Mouse (Mus musculus): Measurements from ENCODE around the gene Cfap161. TPM values are rescaled to one million over a fixed set of nuclear protein-coding genes. Genes with fewer than 3 reads are reported as not detected.

The Cfap161 gene
- not detected for total RNA-seq (2021)
- long read RNA-seq, experiment 1, result 0 reads
- long read RNA-seq, experiment 2, result 0 reads

- peak; percentile 11 for DNase-seq
- intact Hi-C loops (cut with DNase I; ENCODE audit: low total_unique reads), result no loop called here
Observed at GRCm38 (mm10) chr7:83794705-83795104, at the start of gene Cfap161. TSS of gene Cfap161 (minus strand) at chr7:83794880.

GRCm38 (mm10) chr7:83842486-83843259 lies 48.0 kb upstream of the Cfap161 start:
- intact Hi-C loops (cut with DNase I; ENCODE audit: low total_unique reads), result no loop called here
- DNase-seq, result no peak

GRCm38 (mm10) chr7:83840076-83840475 lies 45.4 kb upstream of the Cfap161 start:
- intact Hi-C loops (cut with DNase I; ENCODE audit: low total_unique reads), result no loop called here
- no peak for DNase-seq

DNA sequence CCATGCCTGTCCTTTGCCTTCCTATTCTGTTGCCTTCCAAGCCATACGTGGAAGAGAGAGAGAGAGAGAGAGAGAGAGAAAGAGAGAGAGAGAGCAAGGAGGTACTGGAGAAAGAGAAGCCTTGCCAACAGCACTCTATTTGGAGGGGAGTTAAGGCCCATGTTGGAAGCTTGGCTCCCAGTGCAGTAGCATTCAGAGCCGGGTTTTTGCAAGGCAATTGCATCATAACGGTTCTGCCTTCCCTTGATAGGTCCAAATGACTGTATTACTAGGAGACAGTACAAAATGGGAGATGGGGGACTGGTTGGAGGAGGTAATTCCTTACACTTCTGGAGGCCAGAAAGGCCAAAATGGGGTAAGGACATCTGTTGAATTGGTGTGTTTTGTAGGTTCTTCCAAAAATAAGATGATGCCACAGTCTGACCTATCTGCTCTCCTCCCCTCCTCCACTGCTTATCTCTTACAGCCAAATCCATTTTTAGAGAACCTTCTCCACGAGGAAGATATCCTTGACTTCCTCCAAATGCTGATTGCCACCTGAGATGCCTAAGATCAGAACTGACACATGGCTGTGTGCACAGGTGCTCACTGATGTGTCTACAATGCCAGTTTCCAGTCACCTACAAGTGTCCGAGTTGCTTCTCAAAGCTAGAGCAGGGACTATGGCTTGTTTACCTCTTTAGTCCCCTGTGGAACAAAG lies 44.0 kb upstream of the Cfap161 start:
- intact Hi-C loops (cut with DNase I; ENCODE audit: low total_unique reads), result no loop called here
- DNase-seq, result no peak

DNA sequence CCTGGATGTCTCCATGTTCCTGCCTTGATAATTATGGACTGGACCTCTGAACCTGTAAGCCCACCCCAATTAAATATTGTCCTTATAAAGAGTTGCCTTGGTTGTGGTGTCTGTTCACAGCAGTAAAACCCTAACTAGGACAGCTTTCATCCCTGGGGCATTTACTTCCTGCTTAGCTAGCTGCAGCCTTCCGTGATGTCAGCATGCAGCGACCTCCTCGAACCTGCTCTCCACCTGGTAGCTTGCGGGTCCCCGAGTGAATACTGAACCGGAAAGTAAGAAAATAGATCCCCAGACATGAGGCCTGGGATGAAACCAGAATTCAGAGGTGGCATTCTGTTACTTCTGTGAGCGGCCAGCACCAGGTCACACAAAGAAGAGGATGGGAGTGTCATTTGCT lies 34.7 kb upstream of the Cfap161 start:
- no peak for DNase-seq
- intact Hi-C loops (cut with DNase I; ENCODE audit: low total_unique reads), result no loop called here

DNA sequence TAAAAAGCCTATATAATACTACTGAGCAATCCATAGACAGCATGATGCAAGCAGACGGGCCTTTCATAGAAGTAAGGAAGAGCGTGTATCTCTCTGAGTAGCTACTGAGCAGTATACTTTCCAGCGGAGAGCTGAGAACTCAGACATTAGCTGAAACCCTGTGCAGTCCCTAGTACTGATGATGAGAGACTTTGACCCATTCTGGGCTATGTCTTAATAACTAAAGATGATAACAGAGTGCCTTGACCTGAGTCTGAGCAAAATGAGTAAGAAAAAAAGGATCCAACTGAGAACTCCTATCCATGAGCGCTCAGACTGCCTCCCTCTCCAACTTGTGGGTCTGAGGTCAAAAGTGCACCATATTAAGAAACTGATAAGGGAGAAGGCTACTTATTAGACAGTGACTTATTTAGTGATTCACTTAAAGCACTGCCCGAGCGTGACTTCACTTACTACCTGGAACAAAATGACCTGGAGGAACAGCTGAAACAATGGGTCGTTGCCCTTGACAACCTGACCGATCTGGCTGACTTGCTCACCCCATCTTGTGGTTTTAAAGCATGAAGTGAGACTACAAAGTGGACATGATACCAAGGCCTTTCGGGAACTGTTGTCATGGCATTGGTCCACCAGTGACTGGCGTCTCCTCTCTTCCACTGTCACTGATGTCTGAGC lies 32.9 kb upstream of the Cfap161 start:
- intact Hi-C loops (cut with DNase I; ENCODE audit: low total_unique reads), result no loop called here
- no peak for DNase-seq

DNA sequence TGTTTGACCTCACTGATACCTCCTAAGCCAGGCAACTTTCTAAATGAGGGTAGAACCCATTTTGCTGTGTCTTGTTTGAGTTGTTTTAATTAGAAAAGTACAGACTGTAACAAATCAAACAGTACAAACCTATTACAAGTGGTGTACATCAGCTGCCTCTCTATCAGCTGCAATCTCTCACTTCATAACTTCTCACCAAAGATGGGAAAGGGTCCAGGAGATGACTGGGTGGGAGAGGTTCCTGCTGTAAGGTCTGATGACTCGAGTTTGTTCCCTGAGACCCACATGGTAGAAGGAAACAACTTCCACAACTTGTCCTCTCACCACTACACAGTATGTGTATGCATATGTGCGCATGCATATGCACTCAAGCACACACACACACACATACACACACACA lies 32.1 kb upstream of the Cfap161 start:
- intact Hi-C loops (cut with DNase I; ENCODE audit: low total_unique reads), result no loop called here
- no peak for DNase-seq

DNA sequence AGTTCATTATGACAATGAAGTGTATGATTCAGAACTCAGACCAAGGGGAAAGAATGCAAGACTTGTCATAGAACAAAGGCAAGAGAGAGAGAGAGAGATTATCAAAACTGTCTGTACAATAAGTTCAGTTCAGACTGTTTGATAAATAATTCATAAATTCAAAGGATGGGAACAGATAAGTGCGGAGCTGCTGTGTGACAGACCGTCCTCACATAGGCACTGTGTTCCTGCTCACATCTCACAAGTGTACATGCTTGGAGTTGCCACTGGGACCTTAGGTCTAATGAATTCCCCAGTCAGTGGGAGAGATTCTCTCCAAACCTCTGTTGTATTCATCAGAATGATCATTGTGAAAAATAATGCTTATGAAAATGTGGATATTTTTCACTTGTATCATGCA lies 27.3 kb upstream of the Cfap161 start:
- DNase-seq, result no peak

GRCm38 (mm10) chr7:83816886-83817285 lies 22.2 kb upstream of the Cfap161 start:
- DNase-seq, result no peak
- intact Hi-C loops (cut with DNase I; ENCODE audit: low total_unique reads), result loop anchor here (10.0 kb wide), 1 partner anchor 58 kb away; no protein-coding TSS in a partner anchor

More for the DNA sequence above, 27.3 kb upstream of the Cfap161 start:
- intact Hi-C loops (cut with DNase I; ENCODE audit: low total_unique reads), result no loop called here

DNA sequence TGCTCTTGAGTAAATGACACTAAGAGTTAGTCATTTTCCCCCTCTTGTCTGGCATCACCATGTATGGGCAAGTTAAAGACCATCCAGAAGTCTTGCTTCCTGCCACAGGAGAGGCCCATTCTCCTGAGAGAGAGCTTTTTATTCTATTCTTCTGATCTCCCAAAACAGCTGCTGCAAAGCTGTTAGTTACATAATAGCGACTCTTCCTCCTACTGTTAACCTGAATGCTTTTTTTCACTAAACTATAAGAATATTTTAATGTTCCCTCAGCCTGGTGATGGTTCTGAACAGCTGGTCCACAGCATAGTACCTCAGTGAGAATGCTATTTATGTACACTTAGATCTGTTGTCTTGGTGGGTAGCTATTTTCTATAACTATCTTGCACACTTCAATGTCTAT lies 21.0 kb upstream of the Cfap161 start:
- intact Hi-C loops (cut with DNase I; ENCODE audit: low total_unique reads), result loop anchor here (10.0 kb wide), 1 partner anchor 59 kb away; no protein-coding TSS in a partner anchor
- no peak for DNase-seq

DNA sequence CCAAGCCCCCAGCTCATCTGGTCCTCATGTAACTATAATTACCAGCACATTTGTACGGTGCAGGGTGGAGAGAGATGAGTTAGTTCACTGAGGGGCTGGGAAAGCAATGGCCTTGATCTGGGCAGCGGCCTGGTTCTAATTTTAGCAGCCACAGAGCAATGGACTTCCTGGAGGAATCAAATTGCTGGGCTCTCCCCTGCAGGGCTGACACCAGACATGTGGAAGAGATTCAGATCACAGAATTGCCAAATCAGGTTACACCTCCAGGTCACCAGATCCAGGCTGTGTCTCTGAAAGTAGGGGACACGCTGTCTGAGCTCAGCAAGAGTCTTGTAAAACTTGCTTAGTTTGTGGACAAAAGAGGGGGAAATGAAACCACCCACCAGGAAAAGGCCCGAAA lies 19.3 kb upstream of the Cfap161 start:
- intact Hi-C loops (cut with DNase I; ENCODE audit: low total_unique reads), result loop anchor here (10.0 kb wide), 1 partner anchor 61 kb away; no protein-coding TSS in a partner anchor
- peak; percentile 58 for DNase-seq

GRCm38 (mm10) chr7:83813465-83813864 lies 18.8 kb upstream of the Cfap161 start:
- DNase-seq, result no peak
- intact Hi-C loops (cut with DNase I; ENCODE audit: low total_unique reads), result loop anchor here (10.0 kb wide), 1 partner anchor 61 kb away; no protein-coding TSS in a partner anchor

DNA sequence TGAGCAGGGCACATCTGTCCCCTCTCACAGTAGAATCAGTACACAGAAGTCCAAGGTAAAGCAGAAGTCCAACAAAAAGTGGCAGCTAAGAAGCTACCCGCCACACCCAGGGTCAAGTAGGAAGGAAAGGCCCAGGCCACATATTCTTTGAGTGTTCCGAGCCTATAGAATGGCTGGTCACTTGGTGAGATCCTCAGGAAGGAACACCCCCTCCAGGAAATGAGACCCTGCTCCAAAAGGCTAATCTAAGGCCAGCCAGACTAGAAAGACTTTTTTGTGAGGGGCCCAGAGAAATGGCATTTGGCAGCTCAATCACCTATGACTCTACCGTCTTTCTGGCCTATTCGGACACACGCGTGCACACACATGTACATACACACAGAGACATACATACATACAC lies 18.3 kb upstream of the Cfap161 start:
- intact Hi-C loops (cut with DNase I; ENCODE audit: low total_unique reads), result loop anchor here (10.0 kb wide), 1 partner anchor 62 kb away; no protein-coding TSS in a partner anchor

DNA sequence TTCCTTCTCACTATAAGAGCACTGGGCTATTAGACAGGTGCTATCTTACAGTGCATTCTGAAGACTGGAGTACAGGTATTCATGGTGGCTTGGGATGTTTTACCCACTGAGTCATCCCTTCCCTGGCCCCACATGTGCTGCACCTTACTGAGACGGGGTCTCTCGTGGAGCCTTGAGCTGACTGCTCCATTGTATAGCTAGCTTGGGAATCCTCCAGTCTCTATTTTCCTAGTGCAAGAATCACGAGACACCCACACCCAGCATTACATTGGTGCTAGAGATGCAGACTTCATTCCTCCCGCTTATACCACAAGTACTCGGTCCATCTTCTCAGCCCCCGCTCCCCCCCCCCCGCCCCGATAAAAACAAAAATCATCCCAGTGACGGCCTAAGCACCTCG lies 17.9 kb upstream of the Cfap161 start:
- intact Hi-C loops (cut with DNase I; ENCODE audit: low total_unique reads), result loop anchor here (10.0 kb wide), 1 partner anchor 62 kb away; no protein-coding TSS in a partner anchor
- DNase-seq, result no peak

More for the DNA sequence above, 18.3 kb upstream of the Cfap161 start:
- DNase-seq, result no peak

- intact Hi-C loops (cut with DNase I; ENCODE audit: low total_unique reads), result loop anchor here (10.0 kb wide), 1 partner anchor 63 kb away; no protein-coding TSS in a partner anchor
- no peak for DNase-seq
Observed at GRCm38 (mm10) chr7:83811916-83812315, 17.2 kb upstream of the Cfap161 start.

DNA sequence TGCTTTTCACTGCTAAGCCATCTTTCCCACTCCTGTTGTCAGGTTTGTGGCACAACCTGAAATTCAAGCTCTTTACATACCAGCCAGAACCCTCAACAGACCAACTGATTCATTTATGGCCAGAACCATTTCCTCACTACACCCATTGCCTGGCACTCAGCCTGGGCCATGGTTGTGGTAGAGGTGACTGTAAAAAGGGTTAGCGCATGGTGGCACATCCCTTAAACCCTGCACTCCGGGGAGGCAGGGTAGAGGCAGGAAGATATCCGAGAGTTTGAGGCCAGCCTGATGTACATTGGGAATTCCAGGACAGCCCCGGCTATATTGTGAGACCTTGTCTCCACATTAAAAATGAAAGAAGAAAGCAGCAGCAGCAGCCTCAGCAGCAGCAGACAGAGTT lies 16.8 kb upstream of the Cfap161 start:
- intact Hi-C loops (cut with DNase I; ENCODE audit: low total_unique reads), result loop anchor here (10.0 kb wide), 1 partner anchor 63 kb away; no protein-coding TSS in a partner anchor
- DNase-seq, result no peak

GRCm38 (mm10) chr7:83810141-83811100 lies 15.7 kb upstream of the Cfap161 start:
- peak; percentile 14 for DNase-seq
- intact Hi-C loops (cut with DNase I; ENCODE audit: low total_unique reads), result loop anchor here (10.0 kb wide), 1 partner anchor 64 kb away; no protein-coding TSS in a partner anchor

- intact Hi-C loops (cut with DNase I; ENCODE audit: low total_unique reads), result loop anchor here (10.0 kb wide), 1 partner anchor 65 kb away; no protein-coding TSS in a partner anchor
- no peak for DNase-seq
Observed at GRCm38 (mm10) chr7:83809715-83810114, 15.0 kb upstream of the Cfap161 start.

DNA sequence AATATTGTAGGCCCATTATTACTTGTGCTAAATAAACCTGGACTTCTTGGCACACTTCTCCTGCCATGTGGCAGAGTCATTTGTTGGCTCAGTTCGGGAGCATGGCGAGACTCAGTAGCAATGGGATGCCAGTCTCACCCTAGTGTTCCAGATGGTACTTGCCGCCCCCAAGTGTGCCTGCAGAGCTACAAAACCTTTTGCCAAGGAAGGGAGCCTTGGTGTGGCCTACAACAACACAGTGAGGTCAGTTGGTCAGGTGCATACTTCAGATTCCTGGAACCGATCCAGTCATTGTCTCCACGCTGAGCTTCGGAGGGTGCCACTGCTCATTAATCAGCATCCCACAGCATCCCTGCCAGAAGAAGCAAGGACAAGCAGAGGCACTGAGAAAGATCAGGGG lies 14.4 kb upstream of the Cfap161 start:
- peak; percentile 11 for DNase-seq

More for the DNA sequence above, 14.4 kb upstream of the Cfap161 start:
- intact Hi-C loops (cut with DNase I; ENCODE audit: low total_unique reads), result no loop called here
